ENCODE assay signal across 18 mouse cellular contexts in the genomic region with DNA sequence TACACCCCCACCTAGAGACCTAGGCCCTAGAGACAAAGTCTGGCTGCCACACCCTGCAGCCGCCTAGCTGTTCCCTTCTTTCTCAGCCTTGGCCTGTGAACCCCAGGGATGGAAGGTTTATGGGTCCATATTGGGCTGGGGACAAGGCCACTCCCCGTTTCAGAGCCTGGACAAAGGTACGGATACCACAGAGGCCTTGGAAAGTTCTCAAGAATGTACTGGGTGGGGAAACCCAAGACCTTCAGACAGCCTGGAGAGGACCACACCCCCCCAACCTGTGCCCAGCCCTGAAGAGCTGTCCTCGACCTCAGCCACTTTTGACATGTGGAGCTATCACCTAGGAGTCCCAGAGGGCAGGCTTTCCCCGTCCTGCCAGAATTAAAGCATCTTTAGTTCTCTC. TPM values are rescaled to one million over a fixed set of nuclear protein-coding genes. Genes with fewer than 3 reads are reported as not detected.
DNase-seq lines count a peak whose midpoint lies in the region; ATAC-seq and TF ChIP-seq lines count a peak whose summit lies in the region.
"Had no signal": no experiment of that assay in that cellular context is flagged by ENCODE, and none has a peak within 500 bp of the region (broad histone marks: within the 10 kb centered on the region; RNA-seq: fewer than 3 reads in every experiment).

No protein-coding gene starts in this region.

- WGBS in heart, embryonic 13.5 days: 65% methylated on average over 5 of the region's 5 CpGs
- 72% methylated on average over 5 of the region's 5 CpGs for WGBS in heart, adult 2 months
- 46% methylated on average over 5 of the region's 5 CpGs for WGBS in intestine, embryonic 16.5 days
- 27% methylated on average over 5 of the region's 5 CpGs for WGBS in small intestine, adult 2 months

- H3K4me1 ChIP-seq in heart, embryonic 13.5 days: peaks cover 22% of the 10 kb centered on the region
- peaks cover 4% of the 10 kb centered on the region for H3K4me1 ChIP-seq in heart, adult 2 months (ENCODE audit: control insufficient read depth, insufficient read depth, low read length)
- peaks cover 23% of the 10 kb centered on the region for H3K4me1 ChIP-seq in intestine, embryonic 16.5 days (ENCODE audit: control insufficient read depth, insufficient read depth, low read length)
- peaks cover 29% of the 10 kb centered on the region for H3K4me1 ChIP-seq in small intestine, adult 2 months (ENCODE audit: control insufficient read depth, insufficient read depth, insufficient read length, low read length)

- no peaks in the 10 kb centered on the region for H3K36me3 ChIP-seq in heart, embryonic 13.5 days
- H3K36me3 ChIP-seq in heart, adult 2 months (ENCODE audit: control insufficient read depth, insufficient read depth, low read length): no peaks in the 10 kb centered on the region
- H3K36me3 ChIP-seq in intestine, embryonic 16.5 days (ENCODE audit: control insufficient read depth, insufficient read depth, low read length): no peaks in the 10 kb centered on the region
- H3K36me3 ChIP-seq in small intestine, adult 2 months (ENCODE audit: control insufficient read depth, insufficient read depth, low read length): no peaks in the 10 kb centered on the region
- H3K36me3 ChIP-seq: embryonic facial prominence, embryonic 10.5 days; heart, embryonic 12.5 days; hindbrain, embryonic 15.5 days had no signal

- DNase-seq in heart, adult 2 months: no peak
- DNase-seq in lung, postnatal 36 days: peak; percentile 51
- DNase-seq in lung, postnatal 4 days: no peak
- no peak for DNase-seq in heart, postnatal 36 days
- DNase-seq: adrenal gland, adult 8-10 months; adrenal gland, postnatal 36 days; cerebellum, postnatal 10 days; gastrocnemius, postnatal 10 days; heart, postnatal 4 days; kidney, adult 8-10 months had no signal

- no peaks in the 10 kb centered on the region for H3K27me3 ChIP-seq in heart, embryonic 13.5 days (replicated peaks)
- H3K27me3 ChIP-seq in heart, adult 2 months (ENCODE audit: control insufficient read depth, insufficient read depth, low read length): no peaks in the 10 kb centered on the region
- no peaks in the 10 kb centered on the region for H3K27me3 ChIP-seq in intestine, embryonic 16.5 days (replicated peaks; ENCODE audit: control insufficient read depth, insufficient read depth, low read length)
- no peaks in the 10 kb centered on the region for H3K27me3 ChIP-seq in small intestine, adult 2 months (ENCODE audit: control insufficient read depth, insufficient read depth, low read length)
- H3K27me3 ChIP-seq: heart, embryonic 12.5 days; hindbrain, embryonic 15.5 days had no signal

- H3K9ac ChIP-seq in heart, embryonic 13.5 days: 0 out of 2 replicates have a peak overlapping the region, but pooled peaks have one; percentile 4
- no peak overlapping the region for H3K9ac ChIP-seq in heart, adult 2 months (ENCODE audit: low read depth, low read length)
- H3K9ac ChIP-seq in intestine, embryonic 16.5 days (ENCODE audit: low read depth, low read length): peak overlapping the region; percentile 33
- H3K9ac ChIP-seq: heart, embryonic 12.5 days; hindbrain, embryonic 15.5 days had no signal

- H3K79me2 ChIP-seq in heart, adult 2 months (replicated peaks; ENCODE audit: control insufficient read depth, insufficient read depth, low read length): peaks cover 5% of the 10 kb centered on the region

- TF ChIP-seq EP300 in heart, adult 2 months (IDR thresholded peaks at IDR 0.05; ENCODE audit: insufficient read depth, low read depth, low read length): no peak

- H3K4me2 ChIP-seq in heart, embryonic 13.5 days: no peak overlapping the region
- peak overlapping the region; percentile 6 for H3K4me2 ChIP-seq in intestine, embryonic 16.5 days (ENCODE audit: low read depth, low read length)
- H3K4me2 ChIP-seq: heart, embryonic 12.5 days; hindbrain, embryonic 15.5 days had no signal

- no peak overlapping the region for H3K4me3 ChIP-seq in heart, embryonic 13.5 days
- no peak overlapping the region for H3K4me3 ChIP-seq in heart, adult 2 months
- H3K4me3 ChIP-seq in intestine, embryonic 16.5 days (ENCODE audit: low read length): no peak overlapping the region
- no peak overlapping the region for H3K4me3 ChIP-seq in small intestine, adult 2 months (ENCODE audit: low read depth, low read length)
- H3K4me3 ChIP-seq: embryonic facial prominence, embryonic 10.5 days; heart, embryonic 12.5 days; hindbrain, embryonic 15.5 days had no signal

- H3K9me3 ChIP-seq in heart, embryonic 13.5 days: no peaks in the 10 kb centered on the region
- H3K9me3 ChIP-seq in intestine, embryonic 16.5 days (ENCODE audit: control insufficient read depth, low read length): no peaks in the 10 kb centered on the region
- H3K9me3 ChIP-seq: hindbrain, embryonic 15.5 days had no signal

- ATAC-seq in heart, embryonic 13.5 days (ENCODE audit: extremely low read depth, insufficient number of reproducible peaks, low FRiP score, low TSS enrichment): no peak
- peak; percentile 12 for ATAC-seq in intestine, embryonic 16.5 days
- ATAC-seq: forebrain, embryonic 16.5 days; inflammation-experienced regulatory T-cells, adult 6 months had no signal

- intact Hi-C loops in heart, adult 2 months (cut with DNase I): no loop called here
- intact Hi-C loops in heart, postnatal 36 days (cut with DNase I): loop anchor here (10.0 kb wide), 1 partner anchor 164 kb away; a partner anchor contains a TSS

- TF ChIP-seq POLR2A in heart, adult 2 months (IDR thresholded peaks at IDR 0.05; ENCODE audit: insufficient read depth, low read depth, low read length): no peak
- TF ChIP-seq POLR2A in small intestine, adult 2 months (IDR thresholded peaks at IDR 0.05; ENCODE audit: low read depth, low read length): peak; percentile 31; the same call in 1 of the 2 replicates

- TF ChIP-seq CTCF in heart, adult 2 months (IDR thresholded peaks at IDR 0.05): no peak
- no peak for TF ChIP-seq CTCF in small intestine, adult 2 months (IDR thresholded peaks at IDR 0.05; ENCODE audit: extremely low read depth, insufficient read length, insufficient replicate concordance, low read depth, low read length)

- no peak overlapping the region for H3K27ac ChIP-seq in heart, embryonic 13.5 days (replicated peaks)
- H3K27ac ChIP-seq in heart, adult 2 months: no peak overlapping the region
- peak overlapping the region; percentile 92 for H3K27ac ChIP-seq in intestine, embryonic 16.5 days (ENCODE audit: low read length)
- H3K27ac ChIP-seq in small intestine, adult 2 months (ENCODE audit: insufficient read depth, low read depth, low read length): peak overlapping the region; percentile 96
- H3K27ac ChIP-seq: embryonic facial prominence, embryonic 10.5 days; hindbrain, embryonic 15.5 days had no signal

RNA-seq across cellular contexts. Expression of a gene that starts 4.0 kb away (rescaled TPM):
- 59.0 and 62.7 TPM in 2 replicates for polyA plus RNA-seq in heart, embryonic 13.5 days (2015; fragmentation: Nextera tagmentation; extraction: Ambion mirVana)
- 10 to 100 TPM; 46.6 to 53.5 TPM for total RNA-seq in heart, adult 2 months (2021)
- polyA plus RNA-seq in heart, adult 2 months (2012; rRNA removed): 68.0 and 81.9 TPM in 2 replicates
- 296 and 339 TPM in 2 replicates for polyA plus RNA-seq in intestine, embryonic 16.5 days (2015; fragmentation: Nextera tagmentation; extraction: Ambion mirVana)
- 318 and 828 TPM in 2 replicates for polyA plus RNA-seq in small intestine, adult 2 months (2012; rRNA removed)
- total RNA-seq in heart, postnatal 36 days (2021): 10 to 100 TPM; 50.7 to 51.7 TPM

RNA-seq across cellular contexts. Expression of a gene that starts 10.3 kb away (rescaled TPM):
- 629 and 649 TPM in 2 replicates for polyA plus RNA-seq in heart, embryonic 13.5 days (2015; fragmentation: Nextera tagmentation; extraction: Ambion mirVana)
- 1,000 to 10,000 TPM in 1 of 2 experiments, 100 to 1,000 TPM in 1; 982 to 1,113 TPM for total RNA-seq in heart, adult 2 months (2021)
- 2,586 and 3,063 TPM in 2 replicates for polyA plus RNA-seq in heart, adult 2 months (2012; rRNA removed)
- polyA plus RNA-seq in intestine, embryonic 16.5 days (2015; fragmentation: Nextera tagmentation; extraction: Ambion mirVana): 473 and 518 TPM in 2 replicates
- 1,054 and 3,003 TPM in 2 replicates for polyA plus RNA-seq in small intestine, adult 2 months (2012; rRNA removed)
- total RNA-seq in heart, postnatal 36 days (2021): 1,000 to 10,000 TPM in 1 of 2 experiments, 100 to 1,000 TPM in 1; 977 to 1,076 TPM

RNA-seq across cellular contexts. Expression of a gene that starts 24.9 kb away (rescaled TPM):
- 1.5 and 2.0 TPM in 2 replicates for polyA plus RNA-seq in heart, embryonic 13.5 days (2015; fragmentation: Nextera tagmentation; extraction: Ambion mirVana)
- 1 to 10 TPM; 1.1 to 1.5 TPM for total RNA-seq in heart, adult 2 months (2021)
- polyA plus RNA-seq in heart, adult 2 months (2012; rRNA removed): 1.1 and 1.2 TPM in 2 replicates
- polyA plus RNA-seq in intestine, embryonic 16.5 days (2015; fragmentation: Nextera tagmentation; extraction: Ambion mirVana): 1.1 and 1.5 TPM in 2 replicates
- polyA plus RNA-seq in small intestine, adult 2 months (2012; rRNA removed): 1.5 and 3.0 TPM in 2 replicates
- total RNA-seq in heart, postnatal 36 days (2021): under 1 TPM; 0.73 to 0.78 TPM

RNA-seq across cellular contexts. Expression of a gene that starts 25.4 kb away (rescaled TPM):
- polyA plus RNA-seq in heart, embryonic 13.5 days (2015; fragmentation: Nextera tagmentation; extraction: Ambion mirVana): 23.4 and 26.4 TPM in 2 replicates
- 1 to 10 TPM; 6.8 to 7.4 TPM for total RNA-seq in heart, adult 2 months (2021)
- 40.9 and 43.8 TPM in 2 replicates for polyA plus RNA-seq in heart, adult 2 months (2012; rRNA removed)
- 12.6 and 13.6 TPM in 2 replicates for polyA plus RNA-seq in intestine, embryonic 16.5 days (2015; fragmentation: Nextera tagmentation; extraction: Ambion mirVana)
- polyA plus RNA-seq in small intestine, adult 2 months (2012; rRNA removed): 17.8 and 20.4 TPM in 2 replicates
- total RNA-seq in heart, postnatal 36 days (2021): 10 to 100 TPM in 1 of 2 experiments, 1 to 10 TPM in 1; 7.5 to 11.5 TPM

RNA-seq across cellular contexts. Expression of a gene that starts 49.0 kb away (rescaled TPM):
- polyA plus RNA-seq in heart, embryonic 13.5 days (2015; fragmentation: Nextera tagmentation; extraction: Ambion mirVana): 0.53 and 0.62 TPM in 2 replicates
- 1 to 10 TPM in 1 of 2 experiments, under 1 TPM in 1; 0.81 to 1.1 TPM for total RNA-seq in heart, adult 2 months (2021)
- polyA plus RNA-seq in heart, adult 2 months (2012; rRNA removed): 2.0 and 3.1 TPM in 2 replicates
- polyA plus RNA-seq in intestine, embryonic 16.5 days (2015; fragmentation: Nextera tagmentation; extraction: Ambion mirVana): 0.86 and 0.99 TPM in 2 replicates
- 4.0 and 5.6 TPM in 2 replicates for polyA plus RNA-seq in small intestine, adult 2 months (2012; rRNA removed)
- total RNA-seq in heart, postnatal 36 days (2021): 1 to 10 TPM in 1 of 2 experiments, under 1 TPM in 1; 0.61 to 1.3 TPM

Comparison
In these comparisons a context has a peak if more than half of its experiments do, and no peak if none do; other contexts are left out.
1. H3K27ac ChIP-seq: peak in intestine, embryonic 16.5 days (single experiment) and small intestine, adult 2 months (single experiment); none in heart, embryonic 13.5 days (single experiment) and heart, adult 2 months (single experiment).